Mouse (Mus musculus): ENCODE measurements around the gene Hist1h2bn.

Hist1h2bn gene

DNA sequence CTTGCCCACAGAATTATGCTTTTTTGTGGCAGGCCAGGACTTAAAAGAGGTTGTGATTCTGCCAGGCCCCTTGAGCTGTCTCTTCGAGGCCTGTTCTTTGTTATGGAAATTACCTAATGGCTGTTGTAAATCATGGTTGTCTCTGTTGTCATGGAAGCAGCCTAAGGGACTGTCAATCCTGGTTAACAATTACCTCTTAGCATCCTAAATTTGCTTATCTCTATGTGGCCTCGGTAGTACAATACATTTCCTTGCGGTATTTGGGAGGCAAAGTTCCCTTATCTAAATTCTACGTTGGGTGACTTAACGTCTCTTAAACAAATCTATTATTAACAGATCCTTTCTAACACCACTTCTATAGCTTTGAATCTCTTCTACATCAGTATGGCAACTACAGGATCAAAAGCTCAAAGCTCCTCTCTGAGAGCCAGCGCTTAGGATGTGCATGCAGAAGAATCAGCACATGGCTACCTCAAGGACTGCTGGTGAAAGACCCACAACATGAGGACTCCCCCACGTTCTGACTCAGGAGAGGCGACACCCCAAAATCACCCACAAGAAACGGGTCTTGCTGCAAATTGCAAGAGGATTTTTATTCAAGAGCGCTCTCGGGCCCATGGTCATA, 25.9 kb upstream of the Hist1h2bn start:
- no peak for DNase-seq (ENCODE audit: inconsistent ontology term)

DNA sequence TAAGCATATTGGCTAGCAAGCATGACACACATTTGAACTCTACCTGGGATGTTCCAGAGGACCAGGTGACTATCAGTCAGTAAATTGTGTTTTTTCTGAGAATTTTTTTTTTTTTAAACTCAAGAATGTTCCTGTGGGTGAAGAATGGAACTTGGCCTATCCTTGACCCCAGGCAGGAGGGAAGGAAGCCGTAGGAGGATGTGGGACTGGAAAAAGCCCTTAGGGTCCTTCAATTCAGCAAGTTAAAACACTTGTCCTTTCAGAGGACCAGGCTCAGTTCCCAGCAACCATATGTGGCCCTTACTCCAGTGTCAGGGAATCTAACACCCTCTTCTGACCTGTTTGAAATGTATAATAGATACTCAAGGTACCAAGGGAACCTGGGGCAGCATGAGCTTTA, 24.4 kb upstream of the Hist1h2bn start:
- DNase-seq (ENCODE audit: inconsistent ontology term): no peak

DNA sequence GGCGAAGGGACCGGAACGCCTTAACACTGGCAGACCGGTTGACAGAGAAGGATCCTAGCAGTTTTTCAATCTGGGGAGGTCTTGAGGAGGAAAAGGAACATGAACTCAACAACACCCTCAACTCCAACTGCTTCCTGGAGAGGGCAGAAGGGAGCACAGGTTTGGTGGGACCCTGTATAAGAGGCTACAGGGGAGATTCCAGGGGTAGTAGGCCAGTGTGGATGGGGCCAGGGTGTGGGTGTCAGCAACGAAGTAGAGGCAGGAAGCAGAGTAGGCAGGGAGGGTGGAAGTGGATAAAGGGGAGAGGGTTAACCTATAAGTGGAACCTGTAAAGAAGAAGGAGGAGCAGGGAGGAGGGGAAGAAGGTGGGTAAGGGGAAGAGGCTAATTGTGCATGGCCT, 20.5 kb upstream of the Hist1h2bn start:
- DNase-seq (ENCODE audit: inconsistent ontology term): no peak

DNA sequence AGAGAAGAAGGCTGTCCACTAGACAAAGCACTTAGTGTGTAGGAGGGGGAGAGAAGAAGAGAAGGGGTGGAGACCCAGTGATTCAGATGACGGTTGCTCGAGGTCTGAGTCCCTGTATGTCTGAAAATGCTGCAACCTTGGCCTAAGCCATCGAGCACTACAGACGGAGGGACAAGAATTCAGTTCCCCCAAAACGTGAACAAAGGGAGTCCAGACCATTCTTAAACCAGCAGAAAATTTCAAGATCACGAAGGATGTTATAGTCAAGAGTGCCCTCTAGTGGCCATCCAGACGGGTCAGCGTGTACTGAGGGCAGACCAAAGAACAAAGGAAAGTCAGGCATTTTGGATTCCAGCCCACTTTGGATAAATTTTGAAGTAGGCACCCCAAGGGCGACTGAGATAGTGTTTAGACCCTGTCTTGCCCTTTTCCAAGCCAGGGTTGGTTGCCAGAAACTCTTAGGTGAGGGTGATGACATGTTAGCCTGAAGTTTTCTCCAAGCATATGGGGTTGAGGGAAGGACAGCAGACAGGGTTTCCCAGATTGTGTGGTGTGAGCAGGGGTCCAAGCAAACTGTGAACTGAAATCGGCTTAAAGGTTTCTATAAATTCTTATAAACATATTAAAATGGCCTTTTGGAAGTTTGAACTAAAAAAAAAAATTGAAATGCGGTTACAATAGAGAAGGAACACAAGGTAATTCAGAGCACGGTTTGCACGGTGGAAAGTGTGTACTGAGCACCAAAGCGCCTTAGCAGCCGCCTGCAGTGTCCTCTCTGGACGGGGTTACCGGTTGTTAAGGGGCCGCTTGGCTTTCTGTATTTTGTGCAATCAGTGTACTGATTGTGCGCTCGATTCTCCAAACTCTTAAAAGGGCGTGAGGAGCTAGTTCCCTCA, 19.7 kb upstream of the Hist1h2bn start:
- DNase-seq (ENCODE audit: inconsistent ontology term): peak; percentile 81

DNA sequence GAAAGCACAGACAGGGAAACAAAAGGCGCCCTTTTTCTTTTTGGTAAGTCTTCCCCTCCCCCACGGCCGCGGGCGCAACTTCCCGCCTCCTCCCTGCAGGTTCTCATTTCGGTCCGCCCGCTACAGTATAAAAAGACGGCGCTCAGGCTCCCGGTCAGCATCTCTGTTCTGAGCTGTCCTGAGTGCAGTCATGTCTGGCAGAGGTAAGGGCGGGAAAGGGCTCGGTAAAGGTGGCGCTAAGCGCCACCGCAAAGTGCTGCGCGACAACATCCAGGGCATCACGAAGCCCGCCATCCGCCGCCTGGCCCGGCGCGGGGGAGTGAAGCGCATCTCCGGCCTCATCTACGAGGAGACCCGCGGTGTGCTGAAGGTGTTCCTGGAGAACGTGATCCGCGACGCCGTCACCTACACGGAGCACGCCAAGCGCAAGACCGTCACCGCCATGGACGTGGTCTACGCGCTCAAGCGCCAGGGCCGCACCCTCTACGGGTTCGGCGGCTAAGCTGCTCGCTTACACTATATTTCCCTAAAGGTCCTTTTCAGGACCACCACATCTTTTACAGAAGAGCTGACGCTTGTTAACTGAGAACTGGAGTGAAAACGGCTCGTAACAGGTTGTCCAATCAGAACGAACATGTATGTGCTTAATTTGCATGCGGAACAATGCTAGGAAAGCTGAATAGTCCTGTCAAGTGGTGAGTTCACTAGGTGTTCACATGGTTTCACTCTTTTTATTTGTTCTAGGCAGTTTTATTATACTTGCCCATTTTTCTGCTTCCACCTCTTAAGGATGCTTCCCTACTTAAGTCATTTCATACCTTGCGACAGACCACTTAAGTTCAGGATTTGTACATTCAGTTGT, 18.8 kb upstream of the Hist1h2bn start, which contains the start of gene Hist1h4j:
Hist1h4j (plus strand) TSS at position 159 of the 862 bp plus-strand sequence.
- peak; percentile 83 for DNase-seq (ENCODE audit: inconsistent ontology term)

DNA sequence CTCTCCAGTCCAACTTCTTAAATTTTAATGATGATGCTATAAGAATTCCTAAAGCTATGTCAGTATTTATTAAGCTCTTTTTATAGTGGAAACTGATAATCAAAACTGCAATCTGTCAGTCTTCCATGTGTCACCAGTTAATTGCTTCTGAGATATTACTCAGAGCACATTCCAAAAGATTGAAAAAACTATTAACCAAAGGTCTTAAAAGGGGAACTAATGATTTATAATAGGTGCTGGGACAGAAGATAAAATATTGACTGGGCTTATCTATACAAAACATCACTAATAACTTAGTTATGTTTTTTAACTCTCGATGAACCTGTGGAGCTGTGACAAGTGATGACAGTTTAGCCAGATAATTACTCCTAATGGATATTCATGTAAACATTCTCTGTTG, 8.9 kb upstream of the Hist1h2bn start:
- DNase-seq (ENCODE audit: inconsistent ontology term): no peak

DNA sequence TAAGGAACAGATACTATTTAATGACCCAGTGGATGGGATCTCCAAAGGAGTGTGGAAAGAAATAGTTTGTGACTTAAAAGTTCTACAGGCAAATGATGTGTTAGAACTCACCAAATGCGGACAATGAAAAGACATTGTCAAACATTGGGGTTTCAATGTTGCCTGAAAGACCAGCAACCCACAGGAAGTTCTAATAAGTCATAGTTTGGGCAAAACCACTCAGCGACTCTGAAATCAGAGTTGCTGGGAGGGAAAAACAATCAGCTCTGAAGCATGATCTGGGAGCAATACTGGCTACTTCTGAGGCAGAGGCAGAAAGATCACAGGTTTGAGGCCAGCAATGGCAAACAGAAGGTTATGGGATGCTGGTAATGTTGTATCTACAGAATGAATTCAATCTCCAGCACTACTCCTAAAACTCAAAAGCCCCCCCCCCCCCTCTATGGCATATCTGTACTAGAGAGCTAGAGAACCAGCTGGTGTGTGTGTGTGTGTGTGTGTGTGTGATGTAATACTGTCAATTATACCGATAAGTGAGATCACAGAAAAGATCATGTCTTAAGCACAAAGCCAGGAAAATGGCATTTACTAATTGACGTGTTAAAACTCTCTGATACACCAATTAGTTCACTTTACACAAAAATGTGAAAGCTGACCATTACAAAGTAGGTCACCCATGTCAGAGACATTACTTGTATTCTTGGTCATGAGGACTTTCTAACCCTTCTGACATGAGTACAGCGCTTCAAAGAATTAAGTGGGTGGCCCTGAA, 4.3 kb upstream of the Hist1h2bn start:
- DNase-seq (ENCODE audit: inconsistent ontology term): peak; percentile 69

DNA sequence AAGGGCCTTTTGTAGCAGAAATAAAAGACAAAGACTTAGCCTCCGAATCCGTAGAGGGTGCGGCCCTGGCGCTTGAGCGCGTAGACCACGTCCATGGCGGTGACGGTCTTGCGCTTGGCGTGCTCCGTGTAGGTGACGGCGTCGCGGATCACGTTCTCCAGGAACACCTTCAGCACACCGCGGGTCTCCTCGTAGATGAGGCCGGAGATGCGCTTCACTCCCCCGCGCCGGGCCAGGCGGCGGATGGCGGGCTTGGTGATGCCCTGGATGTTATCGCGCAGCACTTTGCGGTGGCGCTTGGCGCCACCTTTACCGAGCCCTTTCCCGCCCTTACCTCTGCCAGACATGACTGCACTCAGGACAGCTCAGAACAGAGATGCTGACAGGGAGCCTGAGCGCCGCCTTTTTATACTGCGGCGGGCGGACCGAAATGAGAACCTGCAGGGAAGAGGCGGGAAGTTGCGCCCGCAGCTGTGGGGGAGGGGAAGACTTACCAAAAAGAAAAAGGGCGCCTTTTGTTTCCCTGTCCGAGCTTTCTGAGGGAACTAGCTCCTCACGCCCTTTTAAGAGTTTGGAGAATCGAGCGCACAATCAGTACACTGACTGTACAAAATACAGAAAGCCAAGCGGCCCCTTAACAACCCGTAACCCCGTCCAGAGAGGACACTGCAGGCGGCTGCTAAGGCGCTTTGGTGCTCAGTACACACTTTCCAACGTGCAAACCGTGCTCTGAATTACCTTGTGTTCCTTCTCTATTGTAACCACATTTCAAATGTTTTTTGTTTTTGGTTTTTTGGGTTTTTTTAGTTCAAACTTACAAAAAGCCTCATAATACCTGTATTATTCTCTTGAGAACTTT, 3.5 kb upstream of the Hist1h2bn start, which contains the start of gene Hist1h4k:
Hist1h4k (minus strand) TSS at position 347 of the 859 bp plus-strand sequence.
- DNase-seq (ENCODE audit: inconsistent ontology term): peak; percentile 81

DNA sequence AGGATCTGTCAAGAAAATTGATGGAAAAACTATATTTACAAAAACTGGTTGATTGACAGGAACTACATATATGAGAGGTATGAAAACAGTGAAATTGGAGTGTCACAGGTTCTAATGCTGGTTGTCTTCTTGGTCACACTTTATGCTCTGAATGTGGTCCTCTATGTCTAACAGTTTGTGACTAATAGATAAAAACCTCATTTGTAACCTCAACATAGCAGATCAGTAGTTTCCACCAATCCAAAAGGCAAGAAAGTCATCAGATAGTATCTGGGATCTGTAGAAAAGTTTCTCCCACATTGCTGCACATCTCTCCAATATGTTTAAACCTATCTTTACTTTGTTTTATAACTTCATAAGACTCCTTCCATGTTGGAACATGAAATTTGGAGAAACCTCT, 2.5 kb upstream of the Hist1h2bn start:
- DNase-seq (ENCODE audit: inconsistent ontology term): peak; percentile 3

DNA sequence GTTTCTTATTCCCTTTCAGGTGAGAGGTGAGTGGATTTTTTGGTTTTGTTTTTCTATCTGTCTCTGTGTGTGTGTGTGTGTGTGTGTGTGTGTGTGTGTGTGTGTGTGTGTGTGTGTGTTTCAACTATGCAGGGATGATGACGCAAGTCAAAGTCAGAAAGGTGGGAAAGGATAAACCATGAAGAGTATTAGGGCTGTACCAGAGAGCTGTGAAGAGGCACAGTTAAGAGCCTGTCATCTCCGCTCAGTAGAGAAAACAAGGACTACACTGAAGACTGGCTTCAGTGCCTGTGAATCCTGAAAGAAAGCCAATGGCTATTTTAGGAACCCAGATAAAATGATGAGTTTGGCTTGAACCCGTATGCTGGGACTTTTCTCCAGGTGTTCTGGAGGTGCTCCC, 2.1 kb upstream of the Hist1h2bn start:
- no peak for DNase-seq (ENCODE audit: inconsistent ontology term)

DNA sequence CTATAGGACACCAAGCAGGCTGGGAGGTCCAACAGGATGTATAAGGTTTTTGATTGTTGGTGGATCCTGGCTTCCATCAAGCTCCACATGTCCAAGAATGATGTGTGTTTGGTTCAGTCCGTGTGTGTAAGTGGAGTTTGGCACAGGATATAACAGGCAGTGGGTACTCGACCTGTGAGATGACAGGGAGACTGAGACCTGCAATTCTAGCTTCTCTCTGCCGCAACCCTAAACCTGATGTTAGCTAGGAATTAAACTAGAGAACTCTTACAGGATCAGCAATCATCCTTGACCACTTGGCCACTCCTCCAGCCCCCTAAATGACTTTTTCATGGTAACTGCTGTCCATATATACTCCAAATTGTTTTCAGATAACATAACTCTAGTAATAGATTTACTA, 1.6 kb upstream of the Hist1h2bn start:
- no peak for DNase-seq (ENCODE audit: inconsistent ontology term)

DNA sequence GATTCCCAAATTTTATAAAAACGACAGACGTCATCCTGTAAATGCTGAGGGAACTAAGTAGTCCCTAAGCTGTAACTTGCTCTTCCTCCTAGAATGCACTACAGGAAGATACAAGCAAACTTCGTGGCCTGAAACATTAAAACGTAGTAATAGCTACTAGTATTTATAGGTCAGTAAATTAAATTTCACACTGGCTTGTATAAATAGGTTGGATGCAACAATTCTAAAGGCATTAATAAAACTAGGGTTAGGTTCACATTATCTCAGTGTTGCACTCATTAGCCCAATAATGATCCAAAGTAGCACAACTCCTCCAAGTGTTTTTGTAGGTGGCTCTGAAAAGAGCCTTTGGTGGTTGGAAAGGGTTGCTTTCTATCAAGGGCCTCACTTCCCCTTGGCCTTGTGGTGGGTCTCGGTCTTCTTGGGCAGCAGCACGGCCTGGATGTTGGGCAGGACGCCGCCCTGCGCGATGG, 836 bp upstream of the Hist1h2bn start:
- peak; percentile 39 for DNase-seq (ENCODE audit: inconsistent ontology term)

DNA sequence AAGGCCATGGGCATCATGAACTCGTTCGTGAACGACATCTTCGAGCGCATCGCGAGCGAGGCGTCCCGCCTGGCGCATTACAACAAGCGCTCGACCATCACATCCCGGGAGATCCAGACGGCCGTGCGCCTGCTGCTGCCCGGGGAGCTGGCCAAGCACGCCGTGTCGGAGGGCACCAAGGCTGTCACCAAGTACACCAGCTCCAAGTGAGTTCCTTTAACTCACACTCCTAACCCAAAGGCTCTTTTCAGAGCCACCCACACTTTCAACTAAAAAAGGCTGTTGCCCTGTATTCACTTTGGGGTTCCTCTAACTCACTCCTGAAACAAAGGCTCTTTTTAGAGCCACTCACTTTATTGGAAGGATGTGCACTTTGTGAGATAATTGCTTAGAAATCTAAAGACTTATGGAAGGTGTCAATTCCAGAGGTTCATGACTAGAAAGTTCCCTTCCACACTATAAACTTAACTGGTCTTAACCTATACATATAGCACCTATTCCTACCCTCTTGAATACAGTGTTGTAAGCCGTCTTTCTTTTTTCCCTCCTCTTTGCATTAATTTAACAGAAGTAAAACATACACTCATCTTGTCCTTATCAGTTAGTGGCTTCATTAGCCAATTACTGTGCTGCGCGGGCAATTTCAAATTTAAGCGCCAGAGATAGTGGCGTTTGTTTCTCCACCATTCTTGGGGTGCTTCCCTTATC, 525 bp downstream of the Hist1h2bn start:
- DNase-seq (ENCODE audit: inconsistent ontology term): peak; percentile 67

DNA sequence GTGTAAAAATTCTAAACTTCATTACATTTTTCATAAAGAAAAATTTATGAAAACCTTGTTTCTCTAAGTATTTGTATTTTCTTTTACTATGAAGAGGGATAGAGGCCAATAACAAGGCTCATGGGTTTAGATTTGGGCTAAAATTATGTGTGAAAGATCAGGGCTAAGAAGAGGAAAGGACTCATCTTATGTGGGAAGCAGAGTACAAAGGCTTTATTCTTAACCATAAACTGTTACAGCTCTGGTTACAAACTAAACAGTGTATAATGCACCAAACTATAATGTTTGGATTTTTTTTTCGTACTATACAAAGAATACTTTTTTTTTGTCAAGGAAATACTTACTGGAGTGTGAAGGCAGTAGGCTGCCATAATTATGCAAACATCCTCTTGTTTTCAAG, 1.8 kb downstream of the Hist1h2bn start:
- no peak for DNase-seq (ENCODE audit: inconsistent ontology term)

DNA sequence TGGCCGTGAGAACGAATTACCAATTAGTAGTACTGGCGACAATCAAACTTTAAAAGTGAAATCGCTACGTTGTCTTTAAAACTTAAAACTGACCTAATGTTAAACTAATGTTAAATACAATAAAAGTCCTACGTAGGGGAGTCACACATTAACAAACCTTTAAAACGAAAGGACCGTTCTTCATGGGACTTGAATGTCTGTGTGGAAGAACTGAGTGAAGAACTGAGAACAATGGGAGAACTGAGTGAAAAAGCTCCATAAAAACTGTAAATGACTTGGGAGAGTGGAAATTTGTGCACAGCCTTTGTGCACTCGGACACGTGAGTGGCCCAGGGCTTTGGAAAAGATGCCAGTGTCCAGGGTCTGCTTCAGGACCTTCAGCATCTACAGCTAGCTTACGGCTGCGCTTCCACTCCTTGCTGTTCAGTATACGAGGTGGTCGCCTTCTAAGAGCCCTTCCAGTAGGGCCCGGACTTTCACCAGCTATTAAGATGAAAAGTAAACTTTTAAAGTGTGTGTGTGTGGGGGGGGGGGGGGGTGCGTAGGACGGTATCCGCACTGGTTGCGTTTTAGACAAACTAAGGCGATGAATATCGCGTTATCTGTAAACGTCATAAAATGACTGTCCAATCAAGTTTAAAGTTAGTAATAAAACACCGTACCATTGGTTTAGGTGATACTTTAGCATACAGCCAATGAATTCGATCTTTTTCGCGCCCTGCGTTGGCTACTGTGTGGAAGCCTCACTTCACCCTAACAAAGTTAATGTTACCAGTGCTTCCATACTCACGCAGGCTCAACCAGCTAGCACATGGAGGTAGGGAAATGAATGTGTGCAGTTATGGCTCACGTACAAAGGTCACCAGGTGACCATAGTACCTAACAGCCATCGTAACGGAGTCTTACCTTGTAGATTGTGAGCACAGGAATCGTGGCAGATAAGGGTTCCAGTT, 25.2 kb downstream of the Hist1h2bn start:
- DNase-seq (ENCODE audit: inconsistent ontology term): peak; percentile 78

DNA sequence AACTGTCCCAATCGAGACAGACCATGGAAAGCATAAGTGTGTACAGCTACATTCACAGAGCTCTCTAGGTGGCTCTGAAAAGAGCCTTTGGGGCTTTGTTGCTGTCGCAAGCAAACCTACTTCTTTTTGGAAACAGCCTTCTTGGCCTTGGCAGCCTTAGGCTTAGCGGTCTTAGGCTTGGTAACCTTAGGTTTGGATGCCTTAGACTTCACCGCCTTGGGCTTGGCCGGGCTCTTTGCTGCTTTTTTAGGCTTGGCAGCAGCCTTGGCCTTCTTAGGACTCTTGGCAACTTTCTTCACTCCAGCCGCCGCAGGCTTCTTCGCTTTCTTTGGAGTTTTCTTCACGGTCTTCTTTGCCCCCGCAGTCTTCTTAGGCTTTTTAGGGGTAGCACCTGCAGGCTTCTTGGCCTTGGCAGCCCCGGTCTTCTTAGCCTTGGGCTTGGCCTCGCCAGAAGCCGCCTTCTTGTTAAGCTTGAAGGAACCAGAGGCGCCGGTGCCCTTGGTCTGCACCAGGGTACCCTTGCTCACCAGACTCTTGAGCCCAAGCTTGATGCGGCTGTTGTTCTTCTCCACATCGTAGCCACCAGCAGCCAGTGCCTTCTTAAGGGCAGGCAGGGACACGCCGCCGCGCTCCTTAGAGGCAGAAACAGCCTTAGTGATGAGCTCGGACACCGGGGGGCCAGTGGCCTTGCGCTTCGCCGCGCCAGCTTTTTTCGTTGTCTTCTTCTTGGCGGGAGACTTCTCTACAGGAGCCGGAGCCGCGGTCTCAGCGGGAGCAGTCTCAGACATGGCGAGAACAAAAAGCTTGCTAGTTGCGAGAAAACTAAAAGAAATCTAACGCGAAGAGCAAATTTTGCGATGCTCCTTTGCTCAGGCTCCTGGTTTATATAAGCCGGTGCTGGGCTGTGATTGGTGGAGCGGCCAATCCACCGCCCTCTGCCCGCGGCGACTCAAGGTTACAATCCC, 26.1 kb downstream of the Hist1h2bn start, which contains the start of gene Hist1h1b:
Hist1h1b (minus strand) TSS at position 859 of the 965 bp plus-strand sequence.
- peak; percentile 83 for DNase-seq (ENCODE audit: inconsistent ontology term)

DNA sequence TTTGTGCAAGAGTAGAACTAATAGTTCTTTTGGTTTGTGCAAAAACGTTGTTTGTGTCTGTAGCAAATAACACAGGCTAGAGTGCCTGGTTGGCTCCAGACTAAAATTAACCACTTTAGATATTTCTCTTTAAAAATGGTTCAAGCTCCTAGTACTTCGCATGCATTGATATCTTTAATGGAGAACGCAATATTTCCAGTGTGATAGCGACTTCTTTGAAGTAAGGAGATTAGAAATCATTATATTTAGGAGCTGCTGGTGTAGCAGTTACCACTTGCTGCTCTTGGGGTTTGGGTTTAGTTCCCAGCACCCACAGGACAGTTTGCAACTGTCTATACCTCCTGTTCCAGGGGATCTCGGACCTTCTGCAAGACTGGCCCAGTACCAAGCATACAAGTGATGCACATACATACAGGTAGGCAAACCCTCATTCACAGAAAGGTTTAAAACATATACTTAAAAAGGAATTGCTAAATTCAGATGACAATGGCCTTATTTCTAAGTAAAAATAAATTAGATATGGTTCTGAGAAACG, 27.2 kb downstream of the Hist1h2bn start:
- no peak for DNase-seq (ENCODE audit: inconsistent ontology term)

All from Muller cell, postnatal 12 days (primary cell).